Mouse (Mus musculus) spleen, adult 2 months (tissue): ENCODE results near the gene Slc22a23.

Experiments
- CTCF ChIP-seq: fragments of 200-500 bp; IDR thresholded peaks from 2 replicates; pipeline ENCODE4 v1.5.1; 2011; ENCODE audit warnings: mild to moderate bottlenecking, inconsistent platforms; ENCODE audit not compliant: insufficient read depth, insufficient read length, insufficient replicate concordance; ENCODE audit errors: extremely low read depth
- POLR2A ChIP-seq: fragments of 200-500 bp; IDR thresholded peaks from 2 replicates; pipeline ENCODE4 v1.6.1; 2011; ENCODE audit warnings: low read depth, low read length, inconsistent platforms

DNA sequence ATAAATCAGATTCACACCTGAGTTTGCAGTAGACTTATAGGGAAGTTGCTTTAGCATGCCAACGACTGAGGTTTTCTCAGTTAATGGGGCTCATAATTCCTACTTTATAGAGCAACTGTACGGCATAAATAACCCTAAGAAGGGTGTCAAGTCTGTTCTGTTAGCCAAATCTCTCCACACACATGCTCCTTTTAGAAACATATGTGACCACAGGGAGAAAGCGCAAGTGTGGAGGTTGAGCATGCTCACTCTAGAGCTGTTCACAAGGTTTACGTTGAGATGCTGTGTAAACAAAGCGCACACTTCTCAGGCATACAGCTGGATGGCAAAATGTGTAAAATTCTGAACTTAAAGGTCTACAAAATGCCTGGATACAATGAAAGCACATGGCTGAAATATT is 43.2 kb upstream of the Slc22a23 start:
- TF ChIP-seq CTCF, result no peak
- no peak for TF ChIP-seq POLR2A
